Mouse (Mus musculus) stomach, postnatal 0 days (tissue): Measurements from ENCODE around the gene Upf1.

Experiments
- CTCF ChIP-seq: IDR thresholded peaks from 2 replicates; pipeline ENCODE4 v1.5.1; 2016; ENCODE audit warnings: antibody characterized with exemption, low read depth, mild to moderate bottlenecking, moderate library complexity
- EP300 ChIP-seq: optimal IDR thresholded peaks from 2 replicates; pipeline ENCODE3; 2016; ENCODE audit warnings: antibody characterized with exemption

DNA sequence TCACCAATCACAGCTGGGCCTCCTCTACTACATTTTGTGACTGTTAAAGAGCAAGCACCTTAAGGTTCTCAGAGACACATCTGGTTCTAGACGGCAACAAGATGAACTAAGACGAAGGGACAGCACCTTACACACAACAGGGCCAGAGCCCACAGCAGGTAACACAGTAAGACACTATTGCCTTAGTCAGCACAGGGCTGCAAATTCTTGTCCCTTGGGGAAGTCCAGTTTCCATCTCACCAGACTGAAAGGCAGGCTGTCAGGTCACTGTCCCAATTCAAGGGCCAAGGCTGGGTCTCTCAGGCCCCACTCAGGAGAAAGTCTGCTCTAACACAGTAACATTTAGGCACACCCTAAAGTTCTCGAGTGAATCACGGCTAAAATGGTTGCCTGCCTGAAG is 5.6 kb downstream of the Upf1 start:
- TF ChIP-seq CTCF (no peak), EP300 (no peak)
